Mouse (Mus musculus): ENCODE data around the gene H2-D1. TPM values are rescaled to one million over a fixed set of nuclear protein-coding genes. Genes with fewer than 3 reads are reported as not detected.
"Not testable (repeated sequence)": the region's sequence is repeated elsewhere in the genome, so short reads cannot be mapped to it uniquely, and the experiment has no call there.

Gene H2-D1
- 572 and 605 TPM in 2 replicates for total RNA-seq (2015)
- 1,046 and 1,120 TPM in 2 replicates for total RNA-seq (2017)

DNA sequence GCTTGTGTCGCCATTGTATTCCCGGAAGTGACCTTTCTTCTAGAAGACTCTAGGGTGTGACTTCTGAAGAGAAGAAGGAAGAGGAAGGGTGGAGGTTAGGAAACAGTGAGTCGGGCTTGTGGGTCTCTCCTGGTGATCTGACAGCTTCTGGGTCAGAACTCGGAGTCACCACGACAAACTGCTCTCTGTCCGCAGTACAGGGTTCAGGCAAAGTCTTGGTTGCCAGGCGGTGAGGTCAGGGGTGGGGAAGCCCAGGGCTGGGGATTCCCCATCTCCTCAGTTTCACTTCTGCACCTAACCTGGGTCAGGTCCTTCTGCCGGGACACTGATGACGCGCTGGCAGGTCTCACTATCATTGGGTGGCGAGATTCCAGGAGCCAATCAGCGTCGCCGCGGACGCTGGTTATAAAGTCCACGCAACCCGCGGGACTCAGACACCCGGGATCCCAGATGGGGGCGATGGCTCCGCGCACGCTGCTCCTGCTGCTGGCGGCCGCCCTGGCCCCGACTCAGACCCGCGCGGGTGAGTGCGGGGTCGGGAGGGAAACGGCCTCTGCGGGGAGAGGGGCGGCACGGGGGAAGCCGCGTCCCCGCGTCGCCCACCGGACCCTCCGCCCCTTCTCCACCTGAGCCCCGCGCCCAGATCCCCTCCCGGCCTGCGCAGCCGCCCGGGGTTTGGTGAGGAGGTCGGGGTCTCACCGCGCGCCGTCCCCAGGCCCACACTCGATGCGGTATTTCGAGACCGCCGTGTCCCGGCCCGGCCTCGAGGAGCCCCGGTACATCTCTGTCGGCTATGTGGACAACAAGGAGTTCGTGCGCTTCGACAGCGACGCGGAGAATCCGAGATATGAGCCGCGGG lies at the start of gene H2-D1:
H2-D1 (plus strand) TSS at position 67 of the 859 bp plus-strand sequence.
- ATAC-seq (ENCODE audit: poor library complexity, severe bottlenecking) = peak; percentile 76

DNA sequence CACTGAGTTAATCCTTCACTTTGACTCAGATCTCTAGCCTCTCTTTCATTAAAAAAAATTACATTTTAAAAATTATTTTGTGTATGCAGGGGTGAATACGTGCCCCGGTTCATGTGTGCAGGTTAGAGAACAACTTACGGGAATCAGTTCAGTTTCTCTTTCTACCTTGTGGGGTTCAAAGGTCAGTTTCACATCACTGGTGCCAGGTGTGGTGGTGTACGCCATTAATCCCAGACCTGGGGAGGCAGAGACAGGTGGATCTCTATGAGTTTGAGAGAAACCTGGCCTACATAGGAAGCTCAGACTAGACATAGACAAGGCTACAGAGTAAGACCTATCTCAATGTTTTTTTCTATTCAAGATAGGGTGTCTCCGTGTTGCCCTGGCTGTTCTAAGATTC lies 49.5 kb upstream of the H2-D1 start:
- no peak for ATAC-seq (ENCODE audit: poor library complexity, severe bottlenecking)

DNA sequence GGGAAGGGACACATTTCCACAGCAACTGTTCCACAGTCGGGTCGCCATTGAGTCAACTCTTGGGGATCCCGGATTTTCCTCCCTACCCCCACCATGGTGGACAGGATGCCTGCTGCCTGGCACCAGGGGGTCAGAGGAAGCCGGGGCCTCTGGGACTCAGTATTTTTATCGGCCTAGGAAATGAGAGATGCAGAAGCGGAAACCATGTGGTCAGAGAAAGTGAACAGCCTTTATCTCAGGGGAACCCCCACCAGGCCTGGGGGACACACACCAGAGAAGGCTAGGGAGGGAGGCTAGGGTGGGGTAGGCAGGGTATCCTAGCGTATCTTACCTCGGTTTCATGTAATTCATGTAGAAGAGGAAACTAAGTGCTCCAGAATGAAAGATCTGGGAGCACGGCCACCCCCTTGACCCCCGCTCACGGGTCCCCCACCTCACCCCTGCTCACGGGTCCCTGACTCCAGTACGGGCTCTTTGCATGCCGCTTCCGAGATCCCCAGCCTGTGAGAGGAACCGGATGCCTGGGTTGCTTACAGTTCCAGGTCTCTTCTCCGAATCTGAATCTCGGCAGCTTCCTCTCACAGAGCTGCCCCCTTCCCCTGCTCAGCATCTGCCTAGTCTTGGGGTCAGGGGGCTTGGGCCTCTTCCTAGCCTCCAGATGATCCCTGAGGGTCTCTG lies 43.9 kb upstream of the H2-D1 start:
- ATAC-seq (ENCODE audit: poor library complexity, severe bottlenecking) = peak; percentile 36

DNA sequence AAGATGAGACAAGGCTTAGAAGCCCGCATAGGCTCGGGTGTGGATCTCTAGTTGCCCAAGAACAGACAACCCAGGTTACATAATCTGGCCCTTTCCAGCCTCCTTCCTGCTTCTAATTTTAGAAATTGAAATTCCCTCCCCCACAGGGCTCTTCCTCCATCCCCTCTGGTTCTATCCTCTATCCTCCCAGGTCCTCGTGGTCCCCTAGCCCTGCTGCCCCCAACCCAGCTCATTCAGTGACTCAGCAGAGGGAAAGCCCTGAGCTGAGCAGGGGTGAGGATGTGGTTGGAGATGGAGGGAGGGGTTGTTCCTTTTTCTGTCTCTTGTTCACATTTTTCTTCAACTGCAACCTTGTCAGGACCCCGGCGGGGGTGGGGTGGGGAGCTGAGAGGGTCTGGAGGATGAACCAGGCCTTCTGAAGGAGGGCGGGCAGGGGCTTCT lies 42.9 kb upstream of the H2-D1 start:
- ATAC-seq (ENCODE audit: poor library complexity, severe bottlenecking) = peak; percentile 68

DNA sequence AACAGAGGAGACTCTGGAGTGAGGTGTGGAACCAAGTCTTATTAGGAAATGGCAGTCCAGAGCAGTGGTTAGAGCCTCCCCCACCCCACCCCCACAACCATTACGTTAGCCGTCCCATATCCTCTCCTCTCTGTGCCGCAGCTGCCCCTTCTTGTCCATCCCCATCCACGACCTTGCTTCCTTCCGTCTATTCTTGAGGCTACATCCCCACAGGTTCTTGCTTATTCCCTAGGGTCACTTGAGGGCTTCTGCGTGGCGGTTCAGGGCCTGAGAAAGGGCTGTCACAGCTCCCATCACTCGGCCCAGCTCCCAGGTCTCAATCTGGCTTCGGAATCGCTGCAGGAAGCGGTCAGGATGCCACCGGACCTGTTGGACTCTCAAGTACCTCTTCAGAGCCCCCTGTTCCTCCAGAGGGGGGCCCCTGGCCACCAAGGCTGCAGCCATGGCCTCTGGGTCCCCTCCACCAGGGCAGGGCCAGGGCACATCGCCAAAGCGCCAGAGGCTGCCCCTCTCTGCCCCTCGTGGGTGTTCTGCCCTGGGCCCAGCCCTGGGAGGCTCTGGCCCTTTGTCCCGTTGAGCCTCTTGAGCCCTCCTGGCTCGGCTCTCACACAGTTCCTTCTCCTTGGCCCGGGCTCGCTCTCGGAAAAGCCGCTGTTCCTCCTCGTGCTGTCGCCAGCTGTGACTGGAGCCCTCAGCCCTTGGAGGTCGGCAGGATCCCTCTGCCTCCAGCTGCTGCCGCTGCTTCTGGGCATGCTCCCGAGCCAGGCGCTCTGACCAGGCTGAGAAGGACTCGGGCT lies 42.2 kb upstream of the H2-D1 start, which contains the start of gene Gm16181:
Gm16181 (plus strand) TSS at position 679 of the 797 bp plus-strand sequence.
- peak; percentile 11; the same call in 1 of the 2 replicates for ATAC-seq (ENCODE audit: poor library complexity, severe bottlenecking)

DNA sequence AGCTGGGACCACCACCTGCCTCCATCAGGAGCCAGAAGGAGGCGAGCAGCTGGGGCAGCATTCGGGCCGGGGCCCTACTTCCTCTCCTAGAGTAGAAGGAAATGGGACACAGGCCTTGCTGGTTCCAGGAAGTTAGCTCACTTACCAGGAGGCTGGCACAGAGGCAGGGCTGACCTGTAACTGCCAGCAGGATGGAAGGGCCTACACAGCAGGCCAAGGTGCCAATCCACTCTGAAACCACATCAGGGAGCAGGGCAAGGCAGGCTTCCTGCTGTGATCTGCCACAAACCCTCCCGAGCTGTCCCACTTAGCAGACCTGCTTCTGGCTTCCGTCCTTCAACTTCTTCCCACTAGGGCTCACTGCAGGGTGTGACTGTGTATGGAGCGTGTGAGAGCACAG lies 40.2 kb upstream of the H2-D1 start:
- ATAC-seq (ENCODE audit: poor library complexity, severe bottlenecking) = peak; percentile 59

DNA sequence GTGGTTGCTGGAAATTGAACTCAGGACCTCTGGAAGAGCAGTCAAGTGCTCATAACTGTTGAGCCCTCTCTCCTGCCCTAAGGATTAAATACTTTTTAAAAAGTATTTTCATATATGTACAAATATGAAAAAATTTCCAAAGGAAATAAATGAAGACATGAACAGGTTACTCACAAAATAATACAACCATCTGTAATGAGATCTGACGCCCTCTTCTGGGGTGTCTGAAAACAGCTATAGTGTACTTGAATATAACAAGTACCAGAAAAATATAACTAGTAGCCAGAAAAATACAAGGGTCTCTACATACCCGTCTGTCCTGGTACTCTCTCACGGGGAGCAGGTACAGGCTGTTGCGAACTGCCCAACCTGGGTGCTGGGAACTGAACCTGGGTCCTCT lies 37.9 kb upstream of the H2-D1 start:
- no peak for ATAC-seq (ENCODE audit: poor library complexity, severe bottlenecking)

DNA sequence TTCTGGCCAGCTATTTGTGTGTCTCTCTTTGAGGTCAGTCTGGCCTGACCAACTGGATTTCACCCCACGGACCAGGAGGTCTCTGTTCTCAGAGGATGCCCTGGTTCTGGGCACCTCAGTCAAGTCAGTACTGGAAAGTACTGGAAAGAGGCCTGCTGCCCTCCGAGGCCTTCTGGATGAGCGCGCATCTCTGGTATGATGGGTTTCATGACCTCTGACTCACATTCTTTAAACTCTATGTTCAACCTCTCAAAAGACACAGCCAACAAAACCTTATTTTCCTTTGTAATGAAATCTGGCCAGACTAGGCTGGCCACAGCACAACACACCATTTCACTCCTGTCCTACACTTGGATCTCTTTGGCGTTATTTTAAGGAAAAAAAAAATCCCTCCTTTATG lies 37.1 kb upstream of the H2-D1 start:
- no peak for ATAC-seq (ENCODE audit: poor library complexity, severe bottlenecking)

DNA sequence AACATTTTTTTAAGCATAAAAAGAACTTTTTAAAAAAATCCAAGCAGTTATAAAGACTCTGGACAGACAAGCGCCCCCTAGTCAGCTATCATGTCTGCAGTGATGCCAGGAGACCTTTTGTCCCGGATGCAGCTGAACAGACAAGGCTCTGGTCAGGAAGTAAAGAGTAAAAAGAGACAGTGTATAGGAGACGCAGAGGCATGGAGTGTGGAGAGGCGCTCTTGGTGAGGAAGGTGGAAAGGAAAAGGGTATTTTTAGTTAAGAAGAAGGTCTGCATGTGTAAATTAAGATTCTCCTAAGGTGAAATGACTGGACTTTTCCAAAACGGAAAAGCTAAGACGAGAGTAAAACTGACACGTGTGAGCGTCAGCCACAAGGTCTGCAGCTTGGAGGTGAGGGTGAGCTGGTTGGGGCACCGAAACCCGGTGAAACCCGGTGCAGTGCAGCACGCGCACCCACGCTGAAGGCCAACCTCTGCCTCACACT lies 35.9 kb upstream of the H2-D1 start:
- ATAC-seq (ENCODE audit: poor library complexity, severe bottlenecking) = no peak

DNA sequence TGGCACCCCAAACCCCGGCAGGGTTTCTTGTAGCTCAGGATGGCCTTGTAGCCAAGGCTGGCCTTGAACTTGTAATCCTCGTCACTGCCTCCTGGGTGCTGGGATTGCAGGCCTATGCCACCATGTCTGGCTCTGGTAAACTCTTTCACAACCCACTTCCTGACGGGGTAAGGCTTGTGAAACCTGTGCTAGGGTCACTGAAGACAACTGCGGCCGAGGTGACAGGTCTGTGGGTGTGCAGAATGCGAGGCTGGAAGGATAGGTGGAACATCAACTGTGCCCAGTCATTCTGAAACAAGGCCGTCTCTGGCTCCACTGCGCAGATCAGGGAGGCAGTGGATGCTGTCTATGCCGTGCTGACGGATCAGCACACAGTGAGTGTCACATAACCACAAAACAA lies 31.5 kb upstream of the H2-D1 start:
- ATAC-seq (ENCODE audit: poor library complexity, severe bottlenecking) = peak; percentile 63

DNA sequence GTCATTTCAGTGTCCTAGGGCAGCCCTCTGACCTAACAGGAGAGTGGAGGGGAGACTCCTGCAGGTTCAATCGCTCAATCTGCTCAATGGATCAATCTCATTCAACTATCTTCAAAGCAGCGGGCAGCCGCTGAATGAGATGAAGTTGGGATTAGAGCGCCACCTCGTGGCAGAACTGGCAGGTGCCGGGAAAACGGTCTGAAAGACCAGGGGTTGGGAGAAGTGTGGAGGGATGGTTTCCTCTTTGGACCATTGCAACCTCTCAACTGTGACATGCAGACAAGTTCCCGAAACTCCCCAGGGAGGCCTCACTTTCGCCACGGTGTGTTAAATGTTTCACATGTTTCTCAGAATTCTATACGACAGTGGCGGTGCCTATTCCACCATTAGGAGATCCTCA lies 30.5 kb upstream of the H2-D1 start:
- peak; percentile 31 for ATAC-seq (ENCODE audit: poor library complexity, severe bottlenecking)

DNA sequence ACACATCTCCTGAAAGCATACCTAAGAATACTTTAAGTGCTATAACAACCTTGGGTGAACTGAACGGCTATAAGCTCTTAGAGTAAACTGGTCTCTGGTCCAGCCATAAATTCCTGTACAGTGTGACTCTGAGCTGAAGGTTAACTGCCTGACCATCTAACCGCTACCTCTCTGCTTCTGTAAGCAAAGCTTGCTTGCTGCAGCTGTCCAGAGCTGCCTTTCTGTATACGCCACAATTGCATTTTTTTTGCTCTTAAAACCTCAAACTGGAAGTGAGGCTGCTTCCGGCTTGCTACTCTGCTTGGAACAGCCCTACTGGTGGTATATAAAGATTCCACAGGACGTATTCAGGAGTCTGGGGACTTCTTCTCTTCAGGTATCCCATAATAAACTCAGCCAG lies 29.9 kb upstream of the H2-D1 start:
- no peak for ATAC-seq (ENCODE audit: poor library complexity, severe bottlenecking)

DNA sequence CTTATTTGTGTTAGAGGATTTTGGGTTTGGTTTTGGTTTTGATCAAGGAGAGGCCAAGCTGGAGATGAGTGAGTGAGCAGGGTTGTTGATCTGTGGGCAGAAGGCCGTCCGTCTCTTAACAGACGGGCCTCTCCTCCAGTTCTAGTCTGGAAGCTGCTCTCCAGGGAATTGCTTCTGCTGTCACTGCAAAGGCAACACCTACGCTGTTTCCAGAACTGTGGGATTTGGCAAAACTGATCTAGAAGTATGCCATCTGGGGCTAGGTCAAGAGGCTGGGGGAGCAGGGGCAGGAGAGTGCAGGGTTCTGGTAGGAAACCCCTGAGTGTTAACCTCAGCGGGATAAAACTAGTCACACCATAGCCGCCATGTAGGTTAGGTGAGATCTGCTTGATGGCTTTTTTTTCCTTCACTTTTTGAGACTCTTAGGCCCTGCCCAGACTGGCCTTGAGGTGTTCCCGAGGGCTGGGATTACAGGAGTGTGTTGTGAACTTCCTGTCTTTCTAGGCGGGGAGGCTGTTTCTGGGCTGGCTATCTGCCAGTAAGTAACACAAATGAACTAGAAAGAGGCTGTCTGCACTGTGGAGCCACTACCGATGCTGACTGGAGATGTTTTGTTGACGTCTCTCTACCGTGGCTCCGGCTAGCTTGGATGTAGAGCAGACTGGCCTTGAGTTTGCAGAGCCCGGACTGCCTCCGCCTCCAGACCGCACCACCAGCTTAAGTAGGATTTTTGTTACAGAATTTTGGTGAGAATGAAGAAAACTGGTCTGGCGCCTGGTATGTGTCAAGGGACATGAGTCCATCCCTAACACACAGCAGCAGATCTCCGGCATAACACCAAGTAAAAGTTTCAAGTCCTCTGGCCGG lies 29.2 kb upstream of the H2-D1 start, which contains the start of gene Atp6v1g2:
Atp6v1g2 (plus strand) TSS at position 547 of the 867 bp plus-strand sequence.
- ATAC-seq (ENCODE audit: poor library complexity, severe bottlenecking) = no peak

DNA sequence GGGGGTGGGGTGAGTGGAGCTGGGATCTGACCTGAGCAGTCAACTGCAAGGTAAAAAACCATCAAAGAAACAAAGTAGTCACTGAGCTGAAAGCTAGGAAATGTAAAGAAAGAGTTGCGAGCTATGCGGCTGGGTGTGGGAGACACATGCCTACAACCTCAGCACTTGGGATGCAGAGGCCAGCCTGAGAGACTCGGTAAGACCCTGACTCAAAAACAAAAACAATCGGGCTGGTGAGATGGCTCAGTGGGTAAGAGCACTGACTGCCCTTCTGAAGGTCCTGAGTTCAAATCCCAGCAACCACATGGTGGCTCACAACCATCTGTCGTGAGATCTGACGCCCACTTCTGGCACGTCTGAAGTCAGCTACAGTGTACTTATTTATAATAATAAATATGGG lies 28.4 kb upstream of the H2-D1 start:
- not testable (repeated sequence) for ATAC-seq (ENCODE audit: poor library complexity, severe bottlenecking)

DNA sequence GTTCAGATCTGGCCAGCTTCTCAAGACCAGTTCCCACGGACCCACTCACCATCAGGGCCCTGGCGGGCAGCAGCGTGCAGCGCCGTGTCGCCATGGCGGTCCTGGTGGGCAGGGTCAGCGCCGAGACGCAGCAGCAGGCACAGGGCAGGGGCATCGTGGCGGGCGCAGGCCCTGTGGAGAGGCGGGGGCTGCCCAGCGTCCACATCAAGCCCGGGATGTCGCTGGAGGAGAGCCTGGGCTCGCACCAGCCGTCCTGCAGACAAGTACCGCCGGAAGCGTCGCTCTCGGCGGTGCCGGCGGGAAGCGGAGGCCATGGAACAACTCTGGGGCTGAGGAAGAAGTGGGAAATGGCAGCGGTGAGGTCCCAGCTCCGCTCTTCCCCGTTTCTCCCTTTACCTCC lies 27.6 kb upstream of the H2-D1 start:
- ATAC-seq (ENCODE audit: poor library complexity, severe bottlenecking) = no peak

DNA sequence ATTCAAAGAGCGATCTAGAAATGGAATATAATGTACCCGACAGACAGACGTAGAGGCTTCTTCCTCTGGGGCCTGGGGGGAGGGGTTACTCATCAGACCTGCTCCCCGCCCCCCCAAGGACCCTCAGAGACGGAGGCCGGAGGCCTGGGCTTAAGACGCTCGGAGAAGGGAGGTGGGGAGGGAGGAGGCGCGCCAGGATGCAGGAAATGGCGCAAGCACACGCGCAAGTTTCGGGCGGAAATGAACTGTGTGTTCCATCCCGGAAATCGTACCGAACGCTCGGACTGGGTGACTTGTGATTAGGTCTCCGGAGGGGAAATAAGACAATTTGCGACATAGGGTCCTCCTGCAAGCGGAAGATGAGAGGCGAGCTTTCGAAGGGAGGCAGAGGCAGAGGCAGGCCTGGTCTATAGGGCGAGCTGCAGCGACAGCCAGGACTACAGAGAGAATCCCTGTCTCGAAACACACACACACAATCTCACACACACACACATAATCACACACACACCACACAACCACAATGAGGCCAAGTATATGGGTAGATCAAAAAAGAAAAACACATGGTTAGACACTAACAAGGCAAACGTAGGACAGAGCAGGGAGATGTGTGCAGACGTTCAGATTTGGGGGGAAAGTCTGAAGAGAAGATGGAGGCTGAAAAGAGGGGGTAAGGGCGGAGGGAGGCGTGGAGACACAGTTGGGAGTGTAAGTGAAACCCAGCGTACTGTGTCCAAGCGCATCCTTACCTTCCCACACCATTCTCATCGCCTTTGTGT lies 26.7 kb upstream of the H2-D1 start, which contains the start of gene Nfkbil1:
Nfkbil1 (minus strand) TSS at position 179 of the 776 bp plus-strand sequence.
- peak; percentile 69 for ATAC-seq (ENCODE audit: poor library complexity, severe bottlenecking)

DNA sequence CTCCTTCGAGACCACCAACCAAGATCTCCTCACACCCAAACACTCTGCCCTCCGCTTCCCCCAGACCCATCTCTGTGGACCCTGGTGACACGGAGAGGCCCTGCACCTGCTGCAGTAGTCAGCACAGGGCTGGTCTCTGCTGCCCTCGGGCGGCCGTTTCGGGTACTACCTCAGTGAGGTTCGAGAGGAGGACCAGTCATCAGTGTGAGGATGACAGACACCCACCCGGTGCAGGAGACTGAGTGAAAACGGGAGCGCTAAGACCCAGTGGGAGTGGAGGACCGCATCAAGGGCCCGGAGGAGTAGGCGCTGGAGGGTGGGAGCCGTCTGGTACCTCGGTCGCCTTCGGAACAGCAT lies 26.2 kb upstream of the H2-D1 start:
- ATAC-seq (ENCODE audit: poor library complexity, severe bottlenecking) = peak; percentile 70

DNA sequence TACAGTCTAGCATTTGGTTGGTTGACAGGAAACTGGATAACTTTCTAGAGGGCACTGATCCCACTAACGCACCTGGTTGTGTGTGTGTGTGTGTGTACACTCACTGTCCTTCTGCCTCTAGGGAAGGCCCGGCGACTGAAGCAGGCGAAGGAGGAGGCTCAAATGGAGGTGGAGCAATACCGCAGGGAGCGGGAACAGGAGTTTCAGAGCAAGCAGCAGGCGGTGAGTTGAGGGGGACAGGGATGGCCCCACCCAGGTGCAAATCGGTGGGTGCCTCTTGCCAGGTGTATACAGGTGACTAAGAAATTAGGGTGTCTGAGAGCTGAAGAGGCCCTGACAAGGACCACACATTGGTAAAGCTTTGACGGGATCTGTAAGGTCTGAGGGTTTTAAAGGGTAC lies 25.5 kb upstream of the H2-D1 start:
- no peak for ATAC-seq (ENCODE audit: poor library complexity, severe bottlenecking)

DNA sequence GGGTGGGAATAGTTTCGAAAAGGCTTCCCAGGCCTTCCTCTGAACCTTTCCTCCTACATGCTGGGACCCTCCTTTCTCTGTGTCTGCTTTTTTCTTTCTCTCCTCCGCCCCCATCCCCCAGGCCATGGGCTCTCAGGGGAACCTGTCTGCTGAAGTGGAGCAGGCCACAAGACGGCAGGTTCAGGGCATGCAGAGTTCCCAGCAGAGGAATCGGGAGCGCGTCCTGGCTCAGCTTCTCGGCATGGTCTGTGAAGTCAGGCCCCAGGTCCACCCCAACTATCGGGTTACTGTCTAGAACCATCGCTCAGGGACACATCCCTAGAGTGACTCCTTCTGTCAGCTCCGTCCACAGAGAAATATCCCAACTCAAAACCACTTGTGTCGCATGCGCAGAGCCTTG lies 25.0 kb upstream of the H2-D1 start:
- ATAC-seq (ENCODE audit: poor library complexity, severe bottlenecking) = no peak

All from megakaryocyte, adult 5-6 weeks (primary cell).